Mouse (Mus musculus) gastrocnemius, adult 18-20 months (tissue): ENCODE measurements around the gene Gsk3b. TPM values are rescaled to one million over a fixed set of nuclear protein-coding genes. Genes with fewer than 3 reads are reported as not detected.

Source experiments
- DNase-seq: peaks from one replicate; pipeline ENCODE4 v3.0.0; 2021; ENCODE audit warnings: low spot score
- total RNA-seq, 2 experiments: library from RNA; stranded (reverse); gene quantifications; 2 replicates each; pipeline ENCODE4 v1.2.3; 2021

The Gsk3b gene
- total RNA-seq, 2 experiments from 2014 or later = 58.8 to 66.5 TPM

DNA sequence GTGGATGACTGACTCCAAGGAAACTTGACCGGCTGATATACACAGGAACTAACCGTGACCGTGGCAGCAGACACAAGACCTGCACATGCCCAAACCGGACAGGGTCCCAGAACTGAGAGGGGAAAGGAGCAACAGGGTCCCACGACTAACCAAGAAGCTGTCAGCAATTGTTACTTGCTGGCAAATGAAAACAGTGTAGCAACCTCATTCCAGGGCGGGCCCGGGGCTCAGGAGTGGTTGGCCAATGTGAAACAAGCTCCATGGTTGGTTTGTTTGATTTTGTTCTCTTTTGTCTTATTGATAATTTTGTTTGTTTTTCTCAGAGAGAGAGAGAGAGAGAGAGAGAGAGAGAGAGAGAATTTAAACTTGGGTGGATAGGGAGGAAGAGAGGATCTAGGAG, 192.2 kb downstream of the Gsk3b start:
- no peak for DNase-seq

- DNase-seq = no peak
Observed at GRCm38 (mm10) chr16:38282559-38283160, 193.9 kb downstream of the Gsk3b start.

- no peak for DNase-seq
Observed at GRCm38 (mm10) chr16:38283300-38283699, 194.5 kb downstream of the Gsk3b start.

- DNase-seq = no peak
Observed at GRCm38 (mm10) chr16:38285801-38286200, 197.0 kb downstream of the Gsk3b start.

DNA sequence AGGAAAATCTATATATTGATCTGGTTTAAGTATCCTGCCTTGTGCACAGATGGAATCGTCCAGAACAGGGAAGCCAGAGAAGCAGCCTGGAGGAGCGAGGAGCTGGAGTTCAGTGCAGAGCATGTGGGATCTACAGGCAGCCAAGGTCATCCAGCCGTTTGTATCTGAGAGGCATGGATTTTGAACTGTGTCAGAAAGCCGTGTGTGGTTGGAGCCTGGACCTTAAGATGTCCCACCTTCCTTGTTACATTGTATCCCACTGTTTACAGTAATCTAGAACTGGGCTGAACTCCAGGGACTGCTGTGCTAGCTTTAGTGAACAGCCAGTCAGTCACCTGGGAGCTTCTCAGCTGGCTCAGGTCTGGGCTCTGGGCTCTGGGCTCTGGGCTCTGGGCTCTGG, 197.7 kb downstream of the Gsk3b start:
- no peak for DNase-seq

DNA sequence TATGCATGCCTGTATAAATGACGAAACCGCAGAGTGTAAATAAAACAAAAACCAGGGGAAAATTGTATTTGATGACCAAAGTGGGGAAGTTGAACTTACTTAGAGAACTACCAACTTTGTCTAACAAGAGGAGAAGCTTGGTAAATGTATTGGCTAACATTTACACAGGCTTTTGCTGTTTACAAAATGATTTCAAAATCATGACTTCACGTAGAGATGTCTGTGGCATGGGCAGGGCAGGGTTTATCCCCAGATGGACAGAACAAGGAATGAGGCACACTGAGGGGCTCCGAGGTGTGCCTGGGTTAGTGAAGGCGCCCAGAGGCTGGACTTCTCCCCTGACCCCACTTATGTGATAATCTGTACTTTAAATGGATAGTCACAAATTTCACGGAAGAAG, 198.6 kb downstream of the Gsk3b start:
- DNase-seq = no peak

- no peak for DNase-seq
Observed at GRCm38 (mm10) chr16:38287762-38288161, 199.0 kb downstream of the Gsk3b start.

- DNase-seq = no peak
Observed at GRCm38 (mm10) chr16:38288851-38289250, 200.1 kb downstream of the Gsk3b start.

GRCm38 (mm10) chr16:38290151-38290550, 201.3 kb downstream of the Gsk3b start:
- no peak for DNase-seq

GRCm38 (mm10) chr16:38294685-38295348, 206.0 kb downstream of the Gsk3b start, which contains the start of gene Nr1i2:
Gene Nr1i2 (minus strand): TSS chr16:38294824.
- DNase-seq = no peak

DNA sequence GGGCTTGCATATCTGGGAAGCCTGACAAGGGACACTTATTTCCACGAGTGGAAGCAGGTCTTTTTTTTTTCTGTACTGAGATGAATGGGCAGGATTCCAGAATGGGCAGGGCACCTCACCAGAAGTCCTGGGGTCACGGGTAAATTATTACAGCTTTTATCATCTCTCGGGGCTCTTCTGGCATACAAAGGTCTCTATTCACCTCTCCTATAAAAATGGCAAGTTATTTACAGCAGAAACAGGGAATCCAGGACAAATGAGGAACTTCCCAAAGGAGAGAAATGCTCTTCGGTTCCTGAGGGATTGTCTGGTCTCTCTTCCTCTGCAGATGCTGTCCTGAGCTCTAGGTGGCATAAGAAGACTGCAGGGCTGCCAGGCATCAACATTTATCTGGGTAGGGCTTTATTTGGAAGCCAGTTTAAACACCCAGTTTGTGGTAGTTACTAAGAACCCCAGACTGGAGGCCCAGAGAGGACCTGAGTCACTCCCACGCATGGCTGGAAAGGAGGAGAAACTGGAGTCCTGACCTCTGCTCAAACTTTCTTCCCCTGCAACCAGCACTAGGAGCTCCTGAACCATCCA, 206.6 kb downstream of the Gsk3b start:
- DNase-seq = no peak

Other genes starting within 250 kb of the Gsk3b start
- not detected for gene Gm36028, start 227.9 kb upstream of the Gsk3b start, total RNA-seq
- 10 to 100 TPM; 42.6 to 46.2 TPM for gene Lrrc58, start 220.6 kb upstream of the Gsk3b start, total RNA-seq
- not detected for gene Gpr156, start 172.5 kb upstream of the Gsk3b start, total RNA-seq
- under 1 TPM in 1 of 2 experiments, not detected in 1; 0.09 TPM for gene Nr1i2, start 205.8 kb downstream of the Gsk3b start, total RNA-seq